Mouse (Mus musculus): ENCODE results near the gene Trpv2. TPM values are rescaled to one million over a fixed set of nuclear protein-coding genes. Genes with fewer than 3 reads are reported as not detected.

The Trpv2 gene
- total RNA-seq, 2 experiments from 2014 or later: 21.9 to 22.2 TPM

DNA sequence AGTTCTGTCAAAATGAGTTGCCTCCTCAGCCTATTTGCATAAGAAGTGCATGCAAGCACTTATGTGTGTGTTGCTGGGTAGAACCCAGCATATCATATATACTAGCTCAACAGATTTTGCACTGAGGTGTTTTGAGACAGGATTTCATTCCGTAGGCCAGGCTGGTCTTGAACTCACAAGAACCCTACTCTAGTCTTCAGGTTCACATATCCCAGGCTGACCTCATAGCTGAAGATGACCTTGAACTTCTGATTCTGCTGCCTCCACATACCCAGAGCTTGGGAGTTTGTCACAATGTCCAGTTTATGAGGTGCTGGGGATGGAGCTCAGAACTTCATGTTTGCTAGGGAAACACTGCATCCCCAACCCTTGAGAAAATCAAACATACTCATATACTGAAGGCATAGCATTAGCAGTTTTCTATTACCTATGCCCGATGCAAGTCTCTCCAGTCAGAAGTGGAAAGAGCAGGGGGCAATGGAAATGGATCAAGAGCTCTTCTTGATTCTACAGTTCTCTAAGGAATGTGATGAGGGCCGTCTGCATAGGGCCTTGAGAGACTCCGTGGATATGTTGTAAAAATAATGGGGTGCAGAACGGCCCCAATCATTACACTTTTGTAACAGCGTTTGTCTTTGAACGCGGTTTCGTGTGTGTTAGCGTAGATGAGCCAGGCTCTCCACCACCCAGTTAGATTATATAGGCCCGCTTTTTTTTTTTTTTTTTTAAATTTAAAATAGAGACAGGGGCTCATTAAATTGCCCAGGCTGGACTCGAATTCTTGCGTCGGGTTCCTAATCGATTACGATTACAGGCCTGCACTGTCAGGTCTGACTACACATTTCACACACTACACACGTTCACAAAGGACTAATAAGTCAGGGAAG, 27.7 kb downstream of the Trpv2 start:
- intact Hi-C loops (cut with DNase I): no loop called here
- DNase-seq (ENCODE audit: low spot score in 2 of 2): no peak

DNA sequence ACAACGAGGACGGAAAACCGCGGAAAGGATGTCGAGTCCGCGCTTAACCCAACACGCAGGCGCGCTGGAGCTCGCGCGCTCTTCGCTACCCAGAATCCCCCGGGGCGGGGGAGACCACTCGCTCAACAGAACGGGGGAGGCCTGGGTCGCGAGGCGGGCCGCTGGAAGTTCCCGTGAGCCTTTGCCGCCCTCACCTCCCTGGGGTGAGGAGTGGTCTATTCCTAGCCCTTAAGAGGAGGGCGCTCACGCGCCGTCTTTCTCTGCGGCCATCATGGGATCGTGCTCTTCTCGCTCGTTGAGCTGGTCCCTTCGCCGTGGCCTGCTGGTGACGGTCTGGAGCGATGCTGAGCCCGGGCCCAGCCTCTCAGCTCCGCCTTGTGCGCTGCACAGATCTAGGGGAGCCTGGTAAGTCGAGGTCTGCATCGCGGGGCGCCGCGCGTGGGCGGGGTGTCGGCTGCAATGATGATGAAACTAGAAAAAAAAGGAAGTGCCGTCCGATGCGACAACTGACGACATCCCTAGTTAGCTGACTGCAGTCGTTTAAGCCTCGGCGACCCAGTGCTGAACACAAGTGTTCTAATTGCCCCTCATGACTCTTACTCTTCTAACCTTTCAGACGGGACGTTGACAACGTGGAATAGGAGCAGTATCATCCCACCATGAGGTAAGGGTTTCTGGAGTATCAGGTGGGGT, 28.5 kb downstream of the Trpv2 start:
- intact Hi-C loops (cut with DNase I): no loop called here
- peak; percentile 98 for DNase-seq (ENCODE audit: low spot score in 2 of 2)

DNA sequence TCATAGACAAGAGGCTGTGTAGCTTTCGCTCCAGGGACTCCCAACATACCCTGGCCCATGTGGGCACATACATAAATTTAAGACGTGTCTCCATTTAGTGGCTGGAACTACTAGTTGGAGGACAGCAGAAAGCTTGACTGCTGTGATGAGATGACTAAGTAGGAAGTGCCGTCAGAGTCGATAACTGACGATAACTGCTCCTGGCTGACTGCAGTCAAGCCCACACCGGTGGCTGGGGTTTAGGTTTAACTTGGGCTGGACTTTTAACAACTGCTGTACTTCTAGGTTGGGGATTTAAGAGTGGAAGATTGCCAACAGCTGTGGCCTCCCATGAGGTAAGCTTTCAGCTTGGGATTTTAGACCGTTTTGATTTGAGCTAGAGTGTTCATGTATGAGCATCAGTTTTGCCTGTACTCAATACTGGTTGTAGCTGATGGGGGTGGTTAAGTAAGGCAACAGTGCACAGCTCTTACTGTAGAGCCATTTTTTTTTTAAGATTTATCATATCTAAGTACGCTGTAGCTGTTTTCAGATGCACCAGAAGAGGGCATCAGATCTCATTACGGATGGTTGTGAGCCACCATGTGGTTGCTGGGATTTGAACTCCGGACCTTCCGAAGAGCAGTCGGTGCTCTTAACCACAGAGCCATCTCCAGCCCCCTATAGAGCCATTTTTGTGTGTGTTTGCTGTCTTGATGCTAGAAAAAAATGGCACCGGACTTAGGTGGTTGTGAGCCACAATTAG, 29.2 kb downstream of the Trpv2 start:
- intact Hi-C loops (cut with DNase I): no loop called here
- peak; percentile 31 to 60 for DNase-seq (ENCODE audit: low spot score in 2 of 2)

DNA sequence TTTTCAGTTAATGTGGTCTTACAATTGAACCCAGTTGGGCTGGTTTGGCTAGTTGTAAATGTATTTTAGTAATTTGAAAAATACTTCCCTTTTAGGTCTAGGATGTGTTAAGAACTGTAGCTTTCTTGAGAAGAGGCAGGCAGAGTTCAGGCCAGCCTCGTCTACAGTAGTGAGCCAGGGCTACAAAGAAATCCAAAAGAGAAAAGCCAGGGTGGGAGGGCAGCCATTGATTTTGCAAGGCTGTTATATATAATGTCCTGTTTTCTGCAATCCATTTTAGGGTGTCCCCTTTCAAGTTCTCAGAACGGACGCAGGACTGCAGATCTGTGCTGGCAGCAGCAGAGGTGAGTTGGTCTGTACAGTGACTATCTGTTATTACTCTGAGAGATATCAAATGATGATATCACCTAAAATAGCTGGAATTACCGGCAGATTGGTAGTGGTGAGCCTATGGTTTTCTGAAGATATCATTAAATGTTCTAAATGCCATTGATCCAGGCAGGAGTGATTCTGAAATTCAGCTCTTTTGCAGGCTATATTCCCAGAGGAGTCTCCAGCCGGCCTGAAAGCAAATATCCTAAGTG, 29.9 kb downstream of the Trpv2 start:
- no peak for DNase-seq (ENCODE audit: low spot score in 2 of 2)
- intact Hi-C loops (cut with DNase I): no loop called here

DNA sequence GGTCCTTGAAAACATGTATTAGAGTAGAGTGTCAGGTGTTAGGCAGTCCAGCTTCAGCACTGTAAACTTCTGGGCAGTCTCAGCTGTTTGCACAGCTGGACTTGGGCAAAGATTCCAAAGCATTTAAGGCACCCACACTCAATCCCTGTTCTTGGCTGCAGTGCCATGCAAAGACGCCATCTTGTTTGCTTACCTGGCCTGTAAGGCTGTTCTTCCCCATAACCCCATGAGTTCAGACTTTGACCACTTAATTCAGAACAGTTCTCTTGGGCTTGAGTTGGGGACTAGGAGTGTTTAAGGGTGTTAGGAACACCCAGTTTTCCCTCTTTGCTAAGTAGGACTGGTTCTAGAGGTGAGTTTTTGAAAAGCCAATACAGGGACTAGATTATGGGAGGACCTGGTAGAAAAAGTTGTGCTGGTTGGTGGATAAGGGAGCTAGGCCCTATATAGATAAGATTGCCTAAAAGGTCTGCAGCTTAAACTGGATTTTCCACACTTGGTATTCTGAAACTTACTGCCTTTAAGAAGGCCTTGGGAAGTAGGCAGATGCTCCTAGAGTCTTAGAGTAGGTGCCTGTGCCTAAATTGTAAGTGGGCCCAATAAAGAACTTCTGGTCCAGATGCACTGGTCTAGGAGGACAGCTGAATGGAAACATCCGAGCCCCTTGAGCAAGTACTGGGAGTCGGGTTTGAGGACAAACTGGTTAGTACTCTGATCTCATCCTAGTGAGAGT, 30.8 kb downstream of the Trpv2 start:
- DNase-seq (ENCODE audit: low spot score in 2 of 2): no peak
- intact Hi-C loops (cut with DNase I): no loop called here

DNA sequence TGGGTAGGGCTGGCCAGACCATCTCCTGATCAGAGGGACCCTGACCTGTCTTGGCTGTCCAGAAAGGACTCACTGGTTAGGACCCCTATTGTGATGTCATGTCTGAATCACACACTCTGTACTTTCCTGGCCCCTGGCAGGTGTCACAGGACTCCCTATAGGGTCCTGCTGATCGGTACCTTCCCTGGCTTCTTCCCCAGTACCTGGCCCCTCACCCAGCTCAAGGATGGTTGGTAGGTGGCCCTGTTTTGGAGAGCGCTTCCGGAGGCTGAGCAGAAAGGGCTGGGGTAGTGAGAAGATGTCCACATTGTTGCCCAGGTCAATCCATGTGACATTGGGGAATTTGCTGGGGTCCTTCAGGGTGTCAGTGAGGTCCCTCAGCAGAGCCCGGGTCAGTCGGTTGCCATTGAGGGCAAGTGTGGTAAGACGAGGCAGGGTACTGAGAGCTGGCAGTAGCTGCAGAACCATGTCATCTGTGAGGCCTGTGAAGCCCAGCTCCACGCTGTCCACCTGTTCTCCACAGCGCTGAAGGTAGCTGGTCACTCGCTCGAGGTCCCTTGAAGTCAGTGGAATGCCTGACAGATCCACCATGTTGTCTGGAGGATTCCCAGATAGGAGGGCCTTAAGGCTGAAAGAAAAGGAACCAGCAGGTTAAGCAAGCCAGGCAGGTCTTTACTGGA, 31.5 kb downstream of the Trpv2 start:
- intact Hi-C loops (cut with DNase I): no loop called here
- no peak for DNase-seq (ENCODE audit: low spot score in 2 of 2)

DNA sequence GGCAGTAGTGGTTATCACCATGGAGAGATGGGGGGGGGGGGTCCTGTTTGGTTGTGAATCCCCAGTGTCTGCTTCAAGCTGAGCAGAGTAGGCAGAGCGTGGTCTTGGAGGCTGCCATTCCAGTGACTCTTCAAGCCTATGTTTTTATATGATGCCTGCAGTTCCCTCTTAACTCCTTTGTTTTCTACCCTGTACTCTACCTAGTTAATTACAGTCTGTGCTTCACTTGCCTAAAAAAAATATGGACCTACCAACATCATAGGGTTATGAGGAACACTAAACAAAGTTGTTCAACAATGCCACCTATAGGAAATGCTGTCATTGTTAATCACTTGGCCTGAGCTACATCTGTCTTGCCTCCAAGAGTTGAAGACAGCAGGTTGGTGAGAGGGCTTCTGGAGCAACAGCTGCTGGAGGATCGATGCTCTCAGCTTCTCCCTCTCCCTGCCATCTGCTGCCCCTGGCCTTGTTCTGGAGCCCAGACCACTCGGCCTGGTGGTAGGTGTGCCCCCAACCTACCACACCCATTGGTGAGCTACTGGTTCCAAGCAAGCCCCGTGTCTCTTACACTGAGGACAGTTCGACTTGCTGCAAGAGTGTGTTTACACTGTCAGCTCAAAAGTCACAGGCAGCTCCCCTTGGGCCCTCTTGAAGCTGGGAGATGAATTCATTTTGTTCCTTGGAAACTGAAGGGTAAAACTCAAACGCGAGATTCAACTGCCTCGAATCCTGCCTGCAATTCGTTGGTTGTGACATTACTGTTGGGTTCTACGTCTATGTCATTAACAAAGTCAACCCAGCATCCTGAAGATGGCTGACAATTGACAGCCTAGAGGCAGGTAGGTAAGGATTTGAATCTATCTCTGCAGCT, 32.2 kb downstream of the Trpv2 start:
- no peak for DNase-seq (ENCODE audit: low spot score in 2 of 2)
- intact Hi-C loops (cut with DNase I): no loop called here

DNA sequence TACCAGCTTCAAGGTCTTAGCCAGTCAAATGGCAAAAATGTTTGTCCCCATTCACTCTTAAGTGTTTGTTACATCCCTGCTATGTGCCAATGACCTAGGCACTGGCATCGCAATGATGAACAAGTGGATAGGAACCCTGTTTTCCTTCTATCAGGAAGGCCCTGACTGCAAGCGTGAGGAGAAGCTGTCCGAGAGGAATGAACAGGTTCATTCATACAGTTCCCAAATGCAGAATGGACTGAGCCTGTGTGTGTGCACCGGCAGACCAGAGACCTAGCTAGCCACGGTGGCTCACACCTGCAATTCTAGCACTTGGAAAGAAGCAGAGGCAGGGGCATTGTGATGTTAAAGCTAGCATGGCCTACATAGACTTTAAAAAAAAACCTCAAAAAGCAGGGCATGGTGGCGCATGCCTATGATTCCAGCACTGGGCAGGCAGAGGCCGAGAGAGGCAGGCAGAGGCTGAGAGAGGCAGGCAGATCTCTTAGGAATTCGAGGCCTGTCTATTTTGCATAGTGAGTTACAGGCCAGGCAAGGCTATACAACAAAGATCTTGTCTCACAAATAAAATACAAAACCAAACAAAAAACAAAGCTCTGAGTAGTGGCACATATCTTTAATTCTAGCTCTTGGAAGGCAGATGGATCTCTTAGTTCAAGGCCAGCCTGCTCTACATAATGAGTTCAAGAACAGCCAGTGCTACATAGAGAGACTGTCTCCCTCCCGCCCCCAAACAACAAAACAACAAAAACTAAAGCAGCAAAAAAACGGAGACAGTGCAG, 33.1 kb downstream of the Trpv2 start:
- intact Hi-C loops (cut with DNase I): no loop called here
- no peak for DNase-seq (ENCODE audit: low spot score in 2 of 2)

DNA sequence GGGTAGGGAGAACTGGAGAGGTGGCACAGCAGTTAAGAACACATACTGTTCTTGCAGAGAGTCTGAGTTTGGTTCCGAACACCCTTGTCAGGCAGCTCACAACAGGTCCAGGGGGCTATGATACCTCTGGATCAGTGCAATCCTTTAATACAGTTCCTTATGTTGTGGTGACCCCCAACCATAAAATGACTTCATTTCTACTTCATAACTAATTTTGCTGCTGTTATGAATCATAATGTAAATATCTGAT, 33.6 kb downstream of the Trpv2 start:
- no peak for DNase-seq (ENCODE audit: low spot score in 2 of 2)
- intact Hi-C loops (cut with DNase I): no loop called here

DNA sequence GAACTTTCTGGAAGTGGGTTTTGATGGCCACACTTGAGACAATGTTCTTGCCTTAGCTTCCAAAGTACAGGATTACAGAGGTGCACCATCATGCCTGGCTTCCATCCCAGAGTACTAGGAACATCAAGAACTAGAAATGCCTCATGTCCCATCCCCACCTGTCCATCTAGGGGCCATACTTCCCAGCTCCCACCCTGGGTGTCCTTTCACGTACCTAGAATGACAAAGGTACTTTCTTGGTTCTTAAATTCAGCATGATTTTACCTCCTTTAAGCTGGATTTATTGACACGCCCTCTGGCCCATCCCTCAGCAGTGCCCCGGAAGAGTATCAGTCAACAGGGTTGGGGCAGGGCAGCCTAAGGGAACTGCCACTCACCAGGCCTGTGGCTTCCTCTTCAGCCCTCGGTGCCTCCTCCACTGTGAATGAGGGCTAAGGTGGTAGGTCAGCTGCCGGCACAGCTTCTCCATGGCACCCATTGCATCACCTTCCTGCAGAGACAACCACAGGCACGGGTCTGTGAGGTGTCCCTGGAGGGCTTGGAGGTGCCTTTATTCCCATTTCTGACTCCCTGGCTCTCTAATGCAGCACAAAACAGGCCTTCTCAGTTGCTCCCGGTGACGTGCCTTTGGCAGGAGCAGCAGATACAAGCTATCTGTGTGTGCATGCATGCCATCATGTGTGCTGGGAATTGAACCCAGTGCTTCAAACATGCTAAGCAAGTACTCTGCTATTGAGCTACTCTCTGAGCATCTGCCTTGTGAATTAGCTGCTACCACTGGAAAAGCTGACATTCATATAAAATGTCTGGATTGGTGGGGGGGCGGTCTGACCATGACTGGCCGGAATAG, 34.8 kb downstream of the Trpv2 start:
- DNase-seq (ENCODE audit: low spot score in 2 of 2): no peak
- intact Hi-C loops (cut with DNase I): no loop called here

DNA sequence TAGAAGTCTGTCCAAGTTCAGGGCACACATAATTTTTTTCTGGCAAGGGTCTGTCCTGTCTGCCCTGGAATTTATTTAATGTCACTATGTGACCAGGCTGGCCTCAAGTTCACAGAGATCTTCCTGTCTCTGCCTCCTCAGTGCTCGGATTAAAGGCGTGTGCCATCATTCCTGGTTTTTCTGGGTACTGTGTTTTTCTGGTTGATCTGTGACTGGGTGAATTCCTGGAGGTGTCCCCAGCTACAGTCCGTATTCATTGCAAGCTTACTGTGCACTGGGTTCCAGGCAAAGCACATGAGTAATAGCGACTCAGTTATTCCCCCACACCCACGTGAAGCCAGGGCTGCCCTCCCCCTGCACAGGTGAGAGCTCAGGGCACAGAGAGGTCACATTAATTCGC, 36.0 kb downstream of the Trpv2 start:
- DNase-seq (ENCODE audit: low spot score in 2 of 2): no peak
- intact Hi-C loops (cut with DNase I): no loop called here

DNA sequence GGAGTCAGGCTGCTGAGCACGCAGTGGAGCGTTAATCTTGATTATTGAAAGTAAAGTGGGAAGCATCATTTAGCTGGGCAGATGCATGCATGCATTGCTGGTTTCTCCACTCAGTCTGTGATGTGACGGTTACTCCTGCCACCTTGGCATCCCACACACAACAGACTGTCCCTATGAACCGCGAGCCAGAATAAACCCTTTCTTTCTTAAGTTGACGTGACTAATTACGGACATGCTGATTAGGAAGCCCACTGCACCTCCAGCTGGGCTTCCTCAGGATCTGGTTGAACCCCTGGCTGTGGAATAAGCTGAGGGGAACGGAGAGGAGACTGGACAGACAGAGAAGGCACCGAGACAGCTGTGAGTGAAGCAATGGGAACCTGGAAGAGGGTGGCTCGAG, 38.3 kb downstream of the Trpv2 start:
- intact Hi-C loops (cut with DNase I): loop anchor here (1.0 to 2.0 kb wide), 2 partner anchors 36 to 63 kb away; partner anchors contain the start of genes Lrrc75a and Mmgt2
- no peak for DNase-seq (ENCODE audit: low spot score in 2 of 2)

DNA sequence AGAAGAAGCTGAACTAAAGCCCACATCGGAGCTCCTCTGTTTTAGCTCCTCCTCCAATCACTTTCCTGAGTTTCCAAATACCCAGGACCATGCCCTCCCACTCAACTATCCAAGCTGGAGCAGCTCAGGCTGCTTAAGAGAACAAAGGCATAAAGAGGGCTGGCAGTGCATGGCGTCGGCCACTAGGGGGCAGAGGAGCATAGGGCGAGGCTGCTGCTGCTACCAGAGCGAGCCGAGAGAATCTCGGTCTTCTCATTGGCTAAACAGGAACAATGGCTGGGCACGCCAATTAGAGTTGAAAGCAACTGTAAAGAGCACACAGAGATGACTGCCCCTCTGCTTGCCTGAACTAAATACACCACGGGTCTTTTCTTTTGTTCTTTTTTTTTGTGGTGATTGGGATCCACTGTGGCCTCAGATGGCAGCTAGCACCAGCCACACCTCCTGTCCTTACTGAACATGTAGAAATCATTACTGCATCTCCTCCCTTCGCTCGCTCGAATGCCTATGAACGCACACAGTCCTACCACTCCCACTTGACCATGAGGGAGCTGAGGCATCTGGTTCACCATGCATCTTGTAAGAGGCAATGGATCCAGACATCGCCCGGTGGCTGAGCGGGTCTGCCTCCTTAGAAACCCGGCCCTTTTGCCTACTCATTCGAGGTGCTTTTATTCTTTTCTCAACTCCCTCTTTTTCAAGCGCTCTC, 39.5 kb downstream of the Trpv2 start:
- intact Hi-C loops (cut with DNase I): loop anchor here (1.0 to 2.0 kb wide), 2 partner anchors 35 to 61 kb away; partner anchors contain the start of genes Lrrc75a and Mmgt2
- DNase-seq (ENCODE audit: low spot score in 2 of 2): peak; percentile 96

DNA sequence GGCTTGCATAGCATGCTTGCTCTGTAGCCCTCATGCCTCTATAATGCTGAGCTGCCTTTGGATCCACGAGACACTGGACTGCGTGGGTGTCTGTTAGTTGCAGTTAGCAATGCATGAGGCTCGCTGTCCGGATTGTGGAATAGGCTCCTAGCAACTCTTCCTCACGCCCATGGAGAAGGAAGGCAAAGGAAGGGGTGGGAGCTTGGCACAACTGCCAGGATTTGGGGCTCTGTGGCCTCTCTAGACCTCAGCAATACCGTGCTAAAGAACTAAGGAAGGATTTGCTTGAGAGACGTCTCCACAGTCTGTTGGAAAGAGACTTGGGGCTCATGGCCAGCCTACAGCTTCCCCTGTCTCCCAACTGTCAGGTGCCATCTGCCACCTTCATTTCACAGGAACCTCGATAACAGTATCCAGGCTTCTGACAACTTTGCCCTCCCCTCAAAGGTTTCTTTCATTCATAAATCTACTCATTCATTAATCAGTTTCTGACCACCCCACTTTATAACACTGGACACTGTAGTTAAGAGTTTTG, 40.7 kb downstream of the Trpv2 start:
- no peak for DNase-seq (ENCODE audit: low spot score in 2 of 2)
- intact Hi-C loops (cut with DNase I): no loop called here

DNA sequence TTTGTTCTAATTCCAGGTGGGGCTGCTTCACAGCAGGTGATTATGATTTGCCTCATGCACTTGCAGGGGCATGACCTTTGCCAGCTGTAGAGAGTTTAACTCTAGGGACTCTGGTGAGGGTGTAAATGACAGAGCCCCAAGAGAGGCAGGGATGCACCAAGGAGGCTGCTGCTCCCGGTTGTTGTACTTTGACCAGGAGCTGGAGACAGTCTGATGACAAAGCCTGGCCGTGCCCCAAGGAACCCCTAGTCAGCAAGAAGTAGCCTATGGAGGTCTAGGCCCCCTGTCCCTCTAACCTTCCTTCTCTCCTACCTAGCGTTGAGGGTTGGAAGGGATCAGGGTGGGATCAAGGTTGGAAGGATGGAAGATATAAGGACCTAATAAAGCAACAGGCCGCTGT, 41.2 kb downstream of the Trpv2 start:
- intact Hi-C loops (cut with DNase I): no loop called here
- no peak for DNase-seq (ENCODE audit: low spot score in 2 of 2)

All from left cerebral cortex, postnatal 14 days (tissue).